Mouse (Mus musculus) urinary bladder, adult 2 months (tissue): ENCODE results near the gene Nfic. TPM values are rescaled to one million over a fixed set of nuclear protein-coding genes. Genes with fewer than 3 reads are reported as not detected.
A peak's percentile ranks its signal among the peaks of the same experiment; 100 is the strongest.

ENCODE experiments used
- DNase-seq: peaks from one replicate; pipeline ENCODE4 v3.0.0; 2022; ENCODE audit warnings: low spot score
- polyA plus RNA-seq: library from polyadenylated mRNA; depleted of rRNA; stranded (reverse); fragments of >200 nt; gene quantifications from 2 replicates; pipeline ENCODE4 v1.2.3, GENCODE M21; 2012

Gene Nfic
- polyA plus RNA-seq, 1 experiment, result 28.4 TPM

DNA sequence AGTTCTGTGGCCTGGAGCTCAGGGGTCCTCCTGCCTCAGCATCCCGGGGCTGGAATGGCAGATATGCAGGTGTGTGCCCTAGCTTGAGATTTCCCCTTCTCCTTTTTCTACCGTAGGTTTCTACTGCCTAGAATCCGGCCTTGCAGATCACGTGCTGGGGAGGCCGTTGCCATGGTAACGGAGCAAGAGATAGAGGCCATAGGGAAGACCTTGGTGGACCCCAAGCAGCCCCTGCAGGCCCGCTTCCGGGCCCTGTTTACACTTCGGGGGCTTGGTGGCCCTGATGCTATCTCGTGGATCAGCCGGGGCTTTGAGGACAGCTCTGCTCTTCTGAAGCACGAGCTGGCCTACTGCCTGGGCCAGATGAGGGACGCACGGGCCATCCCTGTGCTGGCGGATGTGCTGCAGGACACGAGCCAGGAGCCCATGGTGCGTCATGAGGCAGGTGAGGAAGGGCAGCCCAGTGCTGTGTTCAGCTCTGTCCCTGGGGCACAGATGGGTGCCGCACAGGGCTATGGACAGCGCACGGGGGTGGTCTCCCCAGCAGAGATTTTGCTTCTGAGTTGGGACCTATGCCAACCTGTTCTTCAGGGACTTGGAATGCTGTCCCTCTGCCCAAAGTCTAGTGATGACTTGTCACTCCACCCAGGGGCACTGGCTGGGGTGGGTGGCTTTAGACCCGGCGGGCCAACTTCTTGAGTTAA lies 69.7 kb downstream of the Nfic start:
- no peak for DNase-seq

DNA sequence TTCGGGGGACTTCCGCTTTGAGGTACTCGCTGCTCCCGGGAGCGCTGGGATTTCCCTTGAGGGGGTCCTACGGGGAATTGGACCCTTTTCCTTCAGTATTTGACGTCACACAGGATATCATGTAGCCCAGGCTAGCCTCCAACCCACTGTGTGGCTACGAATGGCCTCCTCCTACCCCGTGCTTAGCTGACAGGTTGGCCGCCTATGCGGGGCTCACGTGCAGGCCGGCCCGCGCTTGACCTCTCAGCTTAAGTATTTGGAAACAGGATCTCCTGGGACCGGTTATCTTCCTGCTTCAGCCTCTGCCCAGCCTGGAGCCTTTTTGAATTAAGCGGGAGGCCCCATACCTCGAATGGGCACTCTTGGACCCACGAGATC lies 70.8 kb downstream of the Nfic start:
- DNase-seq, result no peak

DNA sequence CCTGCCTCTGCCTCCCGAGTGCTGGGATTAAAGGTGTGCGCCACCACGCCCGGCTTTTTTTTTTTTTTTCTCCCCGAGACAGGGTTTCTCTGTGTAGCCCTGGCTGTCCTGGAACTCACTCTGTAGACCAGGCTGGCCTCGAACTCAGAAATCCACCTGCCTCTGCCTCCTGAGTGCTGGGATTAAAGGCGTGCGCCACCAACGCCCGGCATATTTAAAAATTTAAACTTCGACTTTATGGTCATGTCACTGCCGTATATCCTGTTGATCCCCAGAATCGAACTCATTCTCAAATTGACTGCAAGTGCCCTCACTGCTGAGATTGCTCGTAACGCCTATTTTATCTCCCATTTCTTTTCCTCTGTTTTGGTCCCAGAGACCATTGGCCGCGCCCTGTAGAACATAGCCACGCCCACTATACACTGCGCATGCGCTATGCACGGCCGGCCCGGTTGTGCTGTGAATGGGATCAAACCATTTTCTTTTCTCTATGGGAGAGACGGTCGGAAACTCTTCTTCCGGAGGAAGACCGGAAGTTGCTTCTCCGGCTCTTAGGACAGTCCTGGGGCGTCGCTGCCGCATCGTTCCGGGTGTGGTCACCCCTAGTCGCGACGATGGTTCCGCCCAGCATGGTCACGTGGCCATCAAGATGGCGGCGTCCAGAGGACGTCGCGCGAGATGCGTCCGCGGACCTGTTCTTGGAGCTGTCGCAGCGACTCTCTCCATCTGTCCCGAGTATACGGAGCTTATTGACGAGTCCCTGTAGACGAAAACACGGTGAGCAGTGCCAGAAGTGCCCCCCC lies 71.4 kb downstream of the Nfic start, which contains the start of the genes Dohh and Gm48551:
TSS of gene Dohh (plus strand) at position 627 of the 803 bp plus-strand sequence.
TSS of gene Gm48551 (plus strand) at position 665 of the 803 bp plus-strand sequence.
- peak; percentile 96 for DNase-seq

DNA sequence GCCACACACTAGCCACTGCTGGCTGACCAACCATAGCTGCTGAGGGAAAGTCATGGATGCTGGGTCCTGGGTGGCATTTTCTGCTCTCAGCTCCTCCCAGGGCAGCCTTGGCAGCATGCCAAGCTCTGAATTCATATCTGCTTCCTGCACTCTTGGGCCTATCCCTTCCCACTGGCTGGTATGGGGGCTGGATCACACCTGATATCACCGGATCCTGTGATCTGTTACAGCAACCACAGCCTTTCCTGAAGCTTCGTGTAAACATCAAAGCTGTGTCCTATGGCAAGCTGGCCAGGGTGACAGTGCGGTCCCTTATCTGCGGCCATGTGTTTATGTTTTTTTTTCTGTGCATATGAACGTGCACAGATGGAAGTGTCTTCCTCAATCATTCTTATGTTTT lies 73.4 kb downstream of the Nfic start:
- DNase-seq, result no peak

DNA sequence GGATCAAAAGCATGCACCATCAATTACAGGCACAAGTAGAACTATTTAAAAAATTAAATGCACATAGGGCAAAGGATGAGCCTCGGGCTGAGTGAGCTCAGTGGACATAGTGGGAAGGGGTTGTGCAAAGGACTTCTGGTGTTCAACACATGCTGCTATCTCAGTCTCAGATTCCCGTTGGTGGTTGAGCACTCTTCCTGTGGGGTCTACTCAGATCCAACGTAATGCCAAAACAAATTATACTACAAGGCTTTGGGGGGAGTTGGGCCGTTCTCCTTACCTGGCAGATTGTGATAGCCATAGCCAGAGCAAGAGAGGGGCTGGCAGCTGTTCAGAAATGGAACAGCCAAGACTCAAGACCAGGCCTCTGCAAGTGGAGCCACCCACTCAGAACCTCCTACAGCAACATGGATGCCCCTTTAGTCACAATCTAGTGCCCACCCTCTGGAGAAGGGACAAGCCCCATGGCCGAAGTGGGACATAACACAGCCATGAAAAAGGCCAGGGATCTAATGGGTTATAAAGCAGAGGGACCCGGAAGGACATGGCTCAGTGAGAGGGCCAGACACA lies 75.5 kb downstream of the Nfic start:
- DNase-seq, result no peak

DNA sequence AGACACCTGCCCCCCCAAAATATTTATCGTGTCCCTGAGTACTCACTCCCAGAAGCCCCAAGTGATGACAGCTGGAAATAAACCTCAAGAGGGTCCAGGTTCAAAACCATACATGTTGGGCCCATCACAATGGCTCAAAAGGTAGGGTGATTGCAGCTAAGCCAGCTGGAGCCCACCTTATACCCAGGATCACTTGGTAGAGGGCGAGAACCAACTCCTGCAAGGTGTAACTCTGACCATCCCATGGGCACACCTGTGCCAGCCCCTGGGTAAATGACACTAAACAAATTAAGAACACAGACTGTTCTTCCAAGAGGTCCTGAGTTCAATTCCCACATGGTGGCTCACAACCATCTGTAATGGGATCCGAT lies 76.3 kb downstream of the Nfic start:
- DNase-seq, result no peak

DNA sequence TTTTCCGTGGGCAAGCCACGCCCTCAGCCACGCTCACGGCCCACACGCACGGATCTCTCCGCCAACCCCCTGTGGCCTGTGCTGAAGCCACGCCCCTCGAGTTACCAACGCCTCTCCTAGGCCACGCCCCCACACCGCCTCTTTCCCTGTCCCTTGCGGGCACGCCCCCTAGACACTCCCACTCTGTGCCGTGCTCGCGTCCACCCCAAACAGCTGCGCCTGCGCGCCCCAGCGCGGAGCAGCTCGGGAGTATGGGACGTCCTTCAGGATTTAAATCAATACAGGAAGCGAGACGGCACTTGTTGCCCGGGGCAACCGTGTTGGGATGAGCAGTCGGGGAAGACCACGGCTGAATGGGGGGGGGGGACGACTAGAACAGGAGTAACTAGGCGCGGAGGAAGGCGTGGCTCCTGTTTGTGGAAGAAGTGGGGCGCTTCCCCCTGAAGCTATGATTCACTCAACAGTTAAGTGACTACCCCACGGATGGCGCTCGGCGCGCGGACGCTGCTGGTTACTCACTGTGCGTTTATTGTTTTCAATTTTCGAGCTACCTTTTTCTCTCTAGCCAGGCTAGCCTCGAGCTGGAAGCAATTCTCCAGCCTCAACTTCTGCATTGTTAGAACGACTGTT lies 76.8 kb downstream of the Nfic start:
- peak; percentile 98 for DNase-seq

DNA sequence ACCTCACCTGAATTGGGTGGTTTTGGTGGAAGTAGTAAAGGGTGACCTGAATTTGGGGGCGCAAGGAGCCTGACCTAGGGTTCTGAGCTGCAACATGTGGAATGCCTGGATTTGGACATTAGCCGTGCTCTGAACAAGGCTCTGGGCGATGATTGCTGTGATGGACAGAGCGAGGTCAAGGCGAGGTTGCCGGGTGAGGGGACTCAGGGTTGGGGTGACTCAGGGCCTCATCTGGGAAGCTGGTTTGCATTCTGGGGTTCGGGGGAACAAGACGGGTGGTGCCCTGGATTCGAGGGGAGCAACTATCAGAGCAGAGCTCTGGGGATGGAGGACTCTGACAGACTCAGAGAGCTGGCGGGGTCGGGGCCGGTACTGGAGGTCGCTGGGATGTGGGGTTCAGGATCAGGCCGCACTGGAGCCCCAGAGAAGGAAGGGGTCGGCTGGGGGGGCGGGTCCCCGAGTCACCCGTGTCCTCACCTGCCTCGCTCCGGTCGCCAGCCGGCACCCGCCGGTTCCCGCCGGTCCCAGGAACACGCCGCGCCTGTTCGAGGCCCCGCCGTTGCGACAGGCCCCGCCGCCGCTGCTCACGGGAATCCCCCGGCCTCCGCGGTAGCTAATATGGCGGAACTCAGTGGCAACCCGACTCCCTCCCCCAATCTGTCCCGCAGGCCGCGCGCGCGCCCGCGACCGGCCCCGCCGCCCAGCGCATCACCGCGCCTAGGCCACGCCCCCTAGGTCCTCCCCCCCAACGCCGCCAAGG lies 77.5 kb downstream of the Nfic start, which contains the start of gene Fzr1:
TSS of gene Fzr1 (minus strand) at position 724 of the 760 bp plus-strand sequence.
- no peak for DNase-seq

DNA sequence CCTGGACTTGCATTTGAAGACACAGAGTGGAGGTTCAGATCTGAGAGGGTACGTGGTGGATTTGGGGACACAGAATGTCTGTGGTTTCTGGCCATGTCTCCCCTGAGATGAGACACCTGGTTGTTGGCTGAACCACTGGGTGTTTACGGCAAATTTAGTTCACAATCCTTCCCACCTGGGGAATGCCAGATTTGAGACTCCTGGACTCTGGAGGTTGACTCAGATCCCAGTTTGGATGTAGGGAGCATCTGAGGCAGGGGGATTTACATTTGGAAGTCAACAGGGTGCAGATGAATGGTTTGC lies 78.1 kb downstream of the Nfic start:
- no peak for DNase-seq

DNA sequence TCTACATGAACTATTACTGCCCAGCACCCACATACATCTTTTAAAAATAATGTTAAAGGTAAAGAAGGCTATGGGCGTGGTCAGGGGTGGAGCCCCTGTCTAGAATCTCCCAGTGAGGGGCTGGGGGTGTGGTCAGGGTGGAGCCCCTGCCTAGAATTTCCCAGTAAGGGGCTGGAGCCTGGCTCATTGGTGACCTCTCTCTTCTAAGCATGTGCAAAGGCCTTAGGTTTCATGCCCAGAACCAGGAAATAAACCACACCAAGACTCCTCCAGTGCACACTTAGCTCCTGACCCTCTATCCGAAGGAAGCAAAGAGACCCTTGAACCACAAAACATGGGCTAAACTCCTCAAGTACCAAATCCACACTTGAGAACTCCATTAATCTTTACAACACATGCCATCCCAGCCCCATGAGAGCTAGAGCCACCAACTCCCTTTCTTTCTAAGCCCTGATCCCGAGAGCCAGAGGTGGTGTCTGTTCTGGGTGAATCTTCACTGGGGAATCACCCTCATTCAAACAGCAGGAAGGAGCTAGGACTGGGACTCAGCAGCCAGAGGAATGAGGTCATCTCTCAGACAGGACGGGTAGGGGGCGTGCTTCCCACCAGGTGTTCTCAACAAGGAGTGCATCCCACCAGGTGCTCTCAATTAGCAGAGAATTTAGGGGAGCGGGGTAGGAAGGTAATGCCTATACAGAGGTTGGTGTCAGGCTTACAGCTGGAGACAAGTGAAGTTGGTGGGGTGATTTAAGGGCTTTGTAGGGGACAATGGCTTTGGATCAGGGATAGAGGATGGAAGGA lies 78.7 kb downstream of the Nfic start:
- DNase-seq, result no peak

DNA sequence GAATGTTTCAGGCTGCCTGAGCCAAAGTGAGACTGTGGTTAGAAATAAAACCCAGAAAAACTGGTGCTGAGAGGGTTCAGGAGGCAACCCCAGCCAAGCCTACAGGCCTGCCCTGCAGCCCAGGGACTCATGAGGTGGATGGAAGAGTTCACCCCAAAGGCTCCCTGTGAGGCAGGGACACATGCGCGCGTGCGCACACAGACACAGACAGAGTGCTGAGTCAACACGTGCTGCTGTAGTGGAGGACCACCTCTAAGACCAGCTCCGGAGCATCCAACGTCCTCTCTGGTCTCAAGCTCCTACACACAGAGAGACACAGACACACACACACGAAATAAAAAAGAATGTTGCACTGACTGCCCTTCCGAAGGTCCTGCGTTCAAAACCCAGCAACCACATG lies 80.1 kb downstream of the Nfic start:
- no peak for DNase-seq

DNA sequence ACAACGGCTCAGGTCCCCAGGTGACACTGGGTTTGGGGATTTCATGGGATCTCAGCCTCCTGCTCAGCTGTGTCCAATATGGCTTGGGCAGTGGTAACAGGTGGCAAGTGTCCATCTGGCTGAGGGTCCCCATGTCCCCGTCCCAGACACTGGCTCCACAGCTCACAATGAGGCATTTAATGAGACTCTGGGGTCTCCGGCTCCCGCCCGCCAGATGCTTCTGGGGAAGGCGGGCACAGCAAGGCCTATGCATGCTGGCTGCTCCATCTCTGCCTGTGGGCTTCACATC lies 88.3 kb downstream of the Nfic start:
- DNase-seq, result no peak

DNA sequence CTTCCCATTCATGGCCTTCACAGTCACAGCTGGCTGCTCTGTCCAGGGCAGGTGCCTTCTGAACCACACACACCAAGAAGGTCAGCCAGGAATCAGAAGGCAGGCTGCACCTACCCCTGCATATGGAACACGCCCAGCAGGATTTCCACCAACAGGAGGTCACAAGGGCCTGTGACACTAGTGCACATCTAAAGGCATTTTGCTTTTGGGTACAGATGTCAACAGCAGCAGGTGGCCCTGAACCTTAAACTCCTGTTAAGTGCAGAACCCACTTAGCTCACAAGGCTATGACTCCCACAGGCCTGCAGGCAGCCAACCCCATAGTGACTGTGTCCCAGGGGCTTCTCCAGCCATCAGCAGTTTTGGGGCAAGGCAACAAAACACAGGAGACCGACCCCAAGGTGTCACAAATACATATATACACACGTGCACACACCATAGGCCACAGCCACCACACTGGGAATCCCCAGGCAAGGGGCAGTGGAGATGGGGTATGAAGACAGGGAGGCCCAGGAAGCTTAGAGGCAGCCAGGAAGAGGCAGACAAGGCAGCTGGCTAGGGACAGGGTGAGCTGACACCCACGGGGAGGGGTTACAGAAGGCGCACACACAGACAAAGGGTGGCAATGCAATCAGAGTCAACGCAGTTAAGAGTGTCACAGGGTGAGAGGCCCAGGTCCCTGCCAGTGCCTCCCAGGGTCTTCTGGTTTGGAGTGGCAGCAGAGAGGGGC lies 88.8 kb downstream of the Nfic start:
- no peak for DNase-seq

DNA sequence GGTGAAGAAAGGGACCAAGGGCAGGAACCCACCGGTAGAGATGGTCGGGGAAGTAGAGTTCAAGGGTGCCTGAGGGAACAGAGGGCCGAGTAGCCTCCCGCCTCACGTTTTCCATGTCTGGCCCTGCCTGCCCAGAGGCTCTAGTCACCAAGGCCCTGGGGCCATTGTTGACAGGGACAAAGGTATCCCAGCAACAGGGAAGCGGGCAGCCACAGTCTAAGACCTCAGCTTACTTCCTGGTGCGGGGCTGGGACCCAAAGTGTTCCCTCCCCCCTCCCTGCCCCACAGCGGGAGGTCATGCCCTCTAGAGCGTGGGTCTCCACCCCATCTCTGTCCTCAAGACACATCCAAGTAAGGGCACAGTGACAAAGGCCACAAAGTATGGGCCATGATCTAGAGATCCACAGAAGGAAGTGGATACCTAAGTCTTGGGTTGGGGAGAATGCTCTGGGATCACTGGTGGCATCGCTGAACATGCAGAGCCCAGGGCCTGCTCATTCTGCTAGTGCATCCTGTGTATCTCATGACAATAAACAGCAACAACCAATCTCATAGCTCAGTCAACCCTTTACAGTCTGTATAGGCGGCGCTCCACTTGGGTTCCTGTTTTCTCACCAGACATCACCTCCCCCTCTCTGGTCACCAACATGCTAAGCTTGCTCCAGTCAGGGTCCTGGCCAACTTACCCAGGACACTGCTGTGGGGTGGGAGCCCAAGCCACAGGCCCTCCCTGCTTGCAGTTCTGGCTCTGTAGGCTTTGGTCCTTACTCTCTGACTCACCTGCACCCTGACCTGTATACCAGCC lies 89.6 kb downstream of the Nfic start, which contains the start of gene 4930404N11Rik:
TSS of gene 4930404N11Rik (minus strand) at position 145 of the 805 bp plus-strand sequence.
- DNase-seq, result no peak

DNA sequence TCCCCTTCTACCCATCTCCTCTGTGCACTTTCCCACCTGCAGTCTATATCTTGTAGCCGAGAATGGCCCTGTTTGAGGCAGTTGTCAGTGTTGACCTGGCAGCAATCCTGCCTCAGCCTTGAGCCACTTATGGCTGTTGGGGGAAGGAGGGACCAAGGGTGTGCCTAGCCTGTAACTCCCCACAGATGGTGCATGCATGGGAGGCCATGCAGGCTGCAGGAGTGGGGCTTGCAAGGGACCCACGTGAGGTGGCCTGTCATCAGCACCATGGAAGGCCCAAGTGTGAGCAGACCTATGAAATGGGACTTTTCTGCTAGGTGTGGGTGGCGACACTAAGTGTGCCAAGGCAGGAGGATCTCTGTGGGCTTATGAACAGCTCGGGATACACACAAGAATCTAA lies 90.4 kb downstream of the Nfic start:
- DNase-seq, result no peak

DNA sequence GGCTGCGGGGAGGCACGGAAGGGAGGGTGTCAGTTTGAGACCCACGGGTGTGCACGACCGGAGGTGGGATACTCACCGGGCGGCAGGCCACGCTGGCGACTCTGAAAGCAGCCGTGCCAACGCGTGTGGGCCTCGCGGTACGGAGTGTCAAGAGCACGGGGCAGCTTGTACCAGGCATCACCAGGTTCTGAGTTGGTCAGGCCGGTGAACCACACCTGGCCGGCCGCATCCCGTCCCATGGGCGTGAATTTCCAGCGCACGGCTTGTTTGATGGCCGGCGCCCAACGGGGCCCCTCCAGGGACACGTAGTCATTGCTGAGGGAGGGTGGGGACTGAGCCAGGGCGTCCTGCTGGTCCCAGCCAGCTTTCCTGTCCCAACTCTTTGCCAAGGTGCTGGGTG lies 90.8 kb downstream of the Nfic start:
- DNase-seq, result no peak

DNA sequence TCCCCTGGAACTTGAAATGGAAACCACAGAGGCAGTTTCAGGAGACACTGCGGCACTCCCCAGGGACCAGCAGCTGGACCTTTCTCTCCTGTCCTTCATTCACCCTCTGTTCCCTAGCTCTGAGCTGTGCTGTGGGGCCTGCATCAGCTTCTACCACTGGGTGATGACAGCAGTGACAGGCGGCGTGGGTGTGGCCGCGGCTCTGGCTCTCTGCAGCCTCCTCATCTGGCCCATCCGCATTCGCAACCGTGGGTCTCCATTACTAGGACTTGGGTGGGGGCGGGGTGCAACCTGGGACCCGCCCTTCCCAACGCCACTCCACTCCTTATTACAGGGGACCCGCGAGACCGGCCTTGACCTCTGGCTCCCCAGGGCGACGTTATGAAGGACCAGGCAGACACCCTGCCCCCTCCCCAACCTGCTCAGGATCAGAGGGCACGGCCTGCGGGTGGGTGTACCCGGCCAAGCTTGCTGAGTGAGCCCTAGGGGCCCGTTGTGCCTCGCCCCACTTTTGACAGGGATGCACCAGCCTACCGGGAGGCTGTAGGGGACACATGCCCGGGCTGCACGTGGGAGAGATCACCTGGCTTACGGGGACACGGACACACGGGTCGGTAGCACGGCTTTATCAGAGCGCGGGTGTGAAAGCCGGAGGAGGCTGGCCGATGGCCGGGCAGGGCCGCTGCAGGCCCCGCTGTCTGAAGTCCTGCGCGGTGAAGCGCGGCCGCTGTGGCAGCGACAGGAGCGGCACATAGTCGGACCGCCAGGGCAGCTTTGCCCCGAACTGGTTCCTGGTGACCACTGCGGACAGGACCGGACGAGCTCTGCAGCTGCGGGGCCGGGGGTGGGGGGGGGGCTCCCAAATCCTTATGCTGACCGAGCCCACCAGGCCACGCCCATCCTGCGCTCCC lies 91.7 kb downstream of the Nfic start:
- no peak for DNase-seq

DNA sequence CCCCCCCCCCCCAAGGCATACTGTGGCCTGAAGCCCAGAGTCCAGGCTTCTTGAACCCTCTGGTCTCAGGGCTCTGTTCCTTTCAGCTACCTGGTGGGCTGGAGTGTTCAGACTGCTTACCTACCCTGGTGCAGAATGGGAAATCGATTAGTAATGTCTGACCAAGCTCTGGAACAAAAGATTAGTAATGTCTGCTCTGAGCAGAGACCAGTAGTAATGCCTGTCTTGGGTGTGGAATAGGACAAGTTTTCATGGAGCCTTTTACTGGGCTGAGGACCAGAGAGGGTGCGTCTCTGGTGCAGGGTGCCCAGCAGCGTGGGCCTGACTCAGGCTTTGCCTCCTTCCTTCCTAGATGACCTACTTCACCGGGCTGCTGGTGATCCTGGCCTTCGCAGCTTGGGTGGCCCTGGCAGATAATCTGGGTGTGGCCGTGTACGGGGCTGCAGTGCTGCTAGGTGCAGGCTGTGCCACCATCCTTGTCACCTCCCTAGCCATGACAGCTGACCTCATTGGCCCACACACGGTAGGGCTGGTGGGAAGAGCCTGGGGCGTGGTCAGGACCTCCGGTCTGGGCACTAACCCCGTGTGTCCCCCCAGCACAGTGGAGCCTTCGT lies 93.0 kb downstream of the Nfic start:
- no peak for DNase-seq
